Mouse (Mus musculus) embryonic fibroblast, embryonic 13.5 days (primary cell): Measurements from ENCODE around the gene Aff3.

Experiments
- CTCF ChIP-seq: IDR thresholded peaks from 2 replicates; pipeline ENCODE4 v1.5.1; 2011; ENCODE audit warnings: mild to moderate bottlenecking, control low read depth, low read length, moderate library complexity, borderline replicate concordance; ENCODE audit not compliant: insufficient read depth
- POLR2A ChIP-seq: IDR thresholded peaks from 2 replicates; pipeline ENCODE4 v1.6.1; 2011; ENCODE audit warnings: low read depth, mild to moderate bottlenecking, control low read depth, low read length, moderate library complexity

DNA sequence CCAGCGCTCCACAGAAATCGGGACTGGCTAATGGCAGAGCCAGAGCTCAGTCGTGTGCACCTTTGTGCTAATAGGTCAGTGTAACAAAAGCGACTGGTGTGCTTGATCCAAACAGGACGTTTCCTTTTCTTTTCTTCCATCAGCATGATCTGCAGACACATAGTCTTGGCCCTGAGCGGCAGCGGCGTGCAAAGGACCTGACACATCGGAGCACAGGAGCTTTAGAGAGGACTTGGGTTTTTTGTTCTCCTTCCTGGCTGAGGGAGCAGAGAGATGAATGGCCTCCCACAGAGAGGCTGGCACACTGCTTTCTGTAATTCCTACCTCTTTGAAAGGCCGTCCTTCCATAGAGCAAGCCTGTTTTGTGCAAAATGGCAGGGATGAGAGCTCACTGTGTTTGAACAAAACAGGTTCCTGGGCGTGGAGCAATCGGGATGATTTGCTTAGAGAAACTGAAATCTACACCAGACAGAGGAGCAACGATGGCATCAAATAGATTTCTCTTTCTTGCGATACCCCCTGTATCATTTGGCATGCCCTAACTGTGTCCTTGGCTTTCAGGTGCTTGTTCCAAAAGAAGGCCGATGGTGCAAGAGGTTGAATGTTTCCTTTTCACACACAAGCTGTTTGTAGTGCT, 466.2 kb downstream of the Aff3 start:
- no peak for TF ChIP-seq POLR2A
- no peak for TF ChIP-seq CTCF
